In the genomic region with DNA sequence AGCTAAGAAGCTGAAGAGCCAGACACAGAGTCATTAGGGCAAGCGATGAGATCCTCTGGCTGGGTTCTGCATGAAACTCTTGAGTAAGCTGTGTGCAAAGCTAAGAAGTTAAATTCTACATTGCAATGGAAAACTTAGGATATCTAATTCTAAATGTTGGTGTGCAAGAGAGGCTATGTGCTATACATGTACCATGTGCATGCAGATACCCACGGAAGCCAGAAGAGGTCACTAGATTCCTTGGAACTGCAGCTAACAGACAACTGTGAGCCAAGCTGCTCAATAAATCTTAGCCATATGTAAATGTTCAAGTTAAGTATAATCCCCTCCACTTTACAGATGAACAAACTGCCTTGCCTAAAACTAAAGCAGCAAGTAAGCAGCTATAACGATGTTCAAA, we compare ENCODE assay signal across 10 mouse cellular contexts. TPM values are rescaled to one million over a fixed set of nuclear protein-coding genes. Genes with fewer than 3 reads are reported as not detected.
DNase-seq lines count a peak whose midpoint lies in the region; ATAC-seq and TF ChIP-seq lines count a peak whose summit lies in the region.
"Had no signal": no experiment of that assay in that cellular context is flagged by ENCODE, and none has a peak within 500 bp of the region (broad histone marks: within the 10 kb centered on the region; RNA-seq: fewer than 3 reads in every experiment).

No protein-coding gene starts in this region.

- no peak for TF ChIP-seq EP300 in CH12.LX (IDR thresholded peaks at IDR 0.05; ENCODE audit: low read length)
- no peak for TF ChIP-seq EP300 in lung, postnatal 0 days (IDR thresholded peaks at IDR 0.05)

- no peaks in the 10 kb centered on the region for H3K9me3 ChIP-seq in hindbrain, embryonic 14.5 days (ENCODE audit: control insufficient read depth, low read length)
- no peaks in the 10 kb centered on the region for H3K9me3 ChIP-seq in hindbrain, embryonic 12.5 days (replicated peaks)
- H3K9me3 ChIP-seq in CH12.LX (replicated peaks; ENCODE audit: low read length), result no peaks in the 10 kb centered on the region
- no peaks in the 10 kb centered on the region for H3K9me3 ChIP-seq in lung, postnatal 0 days (ENCODE audit: low read length)
- no peaks in the 10 kb centered on the region for H3K9me3 ChIP-seq in forebrain, embryonic 13.5 days (replicated peaks)
- H3K9me3 ChIP-seq: embryonic facial prominence, embryonic 15.5 days; lung, embryonic 15.5 days had no signal

- no peaks in the 10 kb centered on the region for H3K27me3 ChIP-seq in hindbrain, embryonic 14.5 days (ENCODE audit: control insufficient read depth, insufficient read depth, low read length)
- no peaks in the 10 kb centered on the region for H3K27me3 ChIP-seq in hindbrain, embryonic 12.5 days
- H3K27me3 ChIP-seq in CH12.LX (replicated peaks), result no peaks in the 10 kb centered on the region
- no peaks in the 10 kb centered on the region for H3K27me3 ChIP-seq in lung, postnatal 0 days (replicated peaks; ENCODE audit: insufficient read depth, low read length)
- no peaks in the 10 kb centered on the region for H3K27me3 ChIP-seq in forebrain, embryonic 13.5 days
- H3K27me3 ChIP-seq: embryonic facial prominence, embryonic 15.5 days; lung, embryonic 15.5 days had no signal

- no peak for TF ChIP-seq POLR2A in CH12.LX (IDR thresholded peaks at IDR 0.05; ENCODE audit: low read depth, low read length)

- WGBS in hindbrain, embryonic 14.5 days, result 64% methylated on average over 3 of the region's 3 CpGs
- 52% methylated on average over 3 of the region's 3 CpGs for WGBS in hindbrain, embryonic 12.5 days
- 47% methylated on average over 3 of the region's 3 CpGs for WGBS in lung, postnatal 0 days
- 52% methylated on average over 3 of the region's 3 CpGs for WGBS in forebrain, embryonic 13.5 days

- H3K27ac ChIP-seq in hindbrain, embryonic 14.5 days, result no peak overlapping the region
- H3K27ac ChIP-seq in hindbrain, embryonic 12.5 days, result no peak overlapping the region
- H3K27ac ChIP-seq in CH12.LX (ENCODE audit: insufficient read depth, low read depth), result no peak overlapping the region
- H3K27ac ChIP-seq in lung, postnatal 0 days (ENCODE audit: low read length), result no peak overlapping the region
- no peak overlapping the region for H3K27ac ChIP-seq in forebrain, embryonic 13.5 days
- H3K27ac ChIP-seq: embryonic facial prominence, embryonic 15.5 days; lung, embryonic 15.5 days had no signal

- H3K79me2 ChIP-seq in CH12.LX (replicated peaks; ENCODE audit: control insufficient read depth, extremely low read depth, insufficient read depth, poor library complexity, severe bottlenecking), result no peaks in the 10 kb centered on the region

- dilution Hi-C loops in CH12.LX (cut with MboI; ENCODE audit: extremely low pct_ligation_motif_present, extremely low pct_unique_long_range_greater_than_20kb, low sequenced_read_pairs), result no loop called here

- in situ Hi-C loops in CH12.LX (cut with MboI; ENCODE audit: low pct_ligation_motif_present, low pct_unique_long_range_greater_than_20kb, low sequenced_read_pairs), result loop anchor here (5.0 to 10.0 kb wide), 3 partner anchors 88 to 288 kb away; a partner anchor contains a TSS

- peak; percentile 90 for TF ChIP-seq RAD21 in CH12.LX (IDR thresholded peaks at IDR 0.05; ENCODE audit: low read depth, low read length)

- H3K4me1 ChIP-seq in hindbrain, embryonic 14.5 days (replicated peaks; ENCODE audit: control insufficient read depth, insufficient read depth, low read length), result no peaks in the 10 kb centered on the region
- H3K4me1 ChIP-seq in hindbrain, embryonic 12.5 days, result no peaks in the 10 kb centered on the region
- H3K4me1 ChIP-seq in CH12.LX (ENCODE audit: control insufficient read depth in 1 of 2, insufficient read depth in 2 of 2), result no peaks in the 10 kb centered on the region
- H3K4me1 ChIP-seq in lung, postnatal 0 days (ENCODE audit: insufficient read depth, low read depth, low read length), result no peaks in the 10 kb centered on the region
- H3K4me1 ChIP-seq in forebrain, embryonic 13.5 days, result no peaks in the 10 kb centered on the region
- H3K4me1 ChIP-seq: embryonic facial prominence, embryonic 15.5 days; lung, embryonic 15.5 days had no signal

- H3K4me2 ChIP-seq in hindbrain, embryonic 14.5 days (replicated peaks), result no peak overlapping the region
- no peak overlapping the region for H3K4me2 ChIP-seq in hindbrain, embryonic 12.5 days (replicated peaks)
- H3K4me2 ChIP-seq in CH12.LX (ENCODE audit: insufficient read depth, low read depth, poor library complexity, severe bottlenecking), result no peak overlapping the region
- no peak overlapping the region for H3K4me2 ChIP-seq in lung, postnatal 0 days (replicated peaks; ENCODE audit: low read depth, low read length)
- no peak overlapping the region for H3K4me2 ChIP-seq in forebrain, embryonic 13.5 days
- H3K4me2 ChIP-seq: embryonic facial prominence, embryonic 15.5 days; lung, embryonic 15.5 days had no signal

- H3K9ac ChIP-seq in hindbrain, embryonic 14.5 days, result no peak overlapping the region
- no peak overlapping the region for H3K9ac ChIP-seq in hindbrain, embryonic 12.5 days
- H3K9ac ChIP-seq in CH12.LX (ENCODE audit: insufficient read depth, low read depth), result no peak overlapping the region
- no peak overlapping the region for H3K9ac ChIP-seq in lung, postnatal 0 days (replicated peaks; ENCODE audit: low read depth)
- H3K9ac ChIP-seq in forebrain, embryonic 13.5 days, result no peak overlapping the region
- H3K9ac ChIP-seq: embryonic facial prominence, embryonic 15.5 days; lung, embryonic 15.5 days had no signal

- no peak overlapping the region for H3K4me3 ChIP-seq in hindbrain, embryonic 14.5 days (replicated peaks; ENCODE audit: low read length)
- no peak overlapping the region for H3K4me3 ChIP-seq in hindbrain, embryonic 12.5 days
- H3K4me3 ChIP-seq in CH12.LX (replicated peaks in 1 of 3; ENCODE audit: low read depth in 2 of 3, low read length in 2 of 3, poor library complexity in 1 of 3), result no peak overlapping the region
- H3K4me3 ChIP-seq in lung, postnatal 0 days (ENCODE audit: low read depth, low read length), result no peak overlapping the region
- no peak overlapping the region for H3K4me3 ChIP-seq in forebrain, embryonic 13.5 days
- H3K4me3 ChIP-seq: embryonic facial prominence, embryonic 15.5 days; lung, embryonic 15.5 days had no signal

- no peak for ATAC-seq in hindbrain, embryonic 14.5 days (ENCODE audit: low FRiP score)
- ATAC-seq in hindbrain, embryonic 12.5 days (ENCODE audit: low FRiP score), result no peak
- ATAC-seq in granulocyte monocyte progenitor cell, adult 5-6 weeks (replicated peaks; ENCODE audit: poor library complexity, severe bottlenecking), result peak; percentile 55; the same call in 1 of the 2 replicates
- ATAC-seq in lung, postnatal 0 days, result peak; percentile 50
- ATAC-seq in forebrain, embryonic 13.5 days, result no peak

- TF ChIP-seq CTCF in CH12.LX (conservative IDR thresholded peaks at IDR 0.05 in 1 of 2, IDR thresholded peaks at IDR 0.05 in 1 of 2; ENCODE audit: low read depth in 2 of 2, low read length in 2 of 2), result peak; percentile 80 to 87
- peak; percentile 81 for TF ChIP-seq CTCF in lung, postnatal 0 days (IDR thresholded peaks at IDR 0.05)

- peak; percentile 59 for DNase-seq in hindbrain, embryonic 14.5 days (ENCODE audit: low spot score)
- DNase-seq in CH12.LX (ENCODE audit: extremely low read depth), result peak; percentile 54
- peak; percentile 67 for DNase-seq in ZHBTc4 (ENCODE audit: low read depth, low spot score)
- peak; percentile 76 for DNase-seq in lung, postnatal 0 days (ENCODE audit: low spot score)
- no peak for DNase-seq in testis, postnatal 10 days (ENCODE audit: low spot score)

- H3K36me3 ChIP-seq in hindbrain, embryonic 14.5 days (replicated peaks; ENCODE audit: control insufficient read depth, insufficient read depth), result peaks cover 10% of the 10 kb centered on the region
- no peaks in the 10 kb centered on the region for H3K36me3 ChIP-seq in hindbrain, embryonic 12.5 days
- H3K36me3 ChIP-seq in CH12.LX (replicated peaks in 1 of 2; ENCODE audit: control insufficient read depth in 1 of 2, insufficient read depth in 1 of 2, low read length in 1 of 2), result no peaks in the 10 kb centered on the region
- H3K36me3 ChIP-seq in lung, postnatal 0 days (ENCODE audit: insufficient read depth, low read length), result no peaks in the 10 kb centered on the region
- H3K36me3 ChIP-seq in forebrain, embryonic 13.5 days (ENCODE audit: poor library complexity, severe bottlenecking), result no peaks in the 10 kb centered on the region
- H3K36me3 ChIP-seq: embryonic facial prominence, embryonic 15.5 days had no signal

TF ChIP-seq in CH12.LX, 34 proteins besides CTCF, POLR2A, EP300 and RAD21 (continues in another document):
- TF ChIP-seq JUND (conservative IDR thresholded peaks at IDR 0.05; ENCODE audit: low read depth, low read length) (no peak), MXI1 (IDR thresholded peaks at IDR 0.05; ENCODE audit: low read depth, low read length) (no peak), IRF4 (IDR thresholded peaks at IDR 0.05; ENCODE audit: low read depth, low read length) (no peak), ZNF384 (IDR thresholded peaks at IDR 0.05; ENCODE audit: low read depth, low read length) (no peak), SMC3 (IDR thresholded peaks at IDR 0.05; ENCODE audit: low read depth, low read length) (peak; percentile 69), BHLHE40 (IDR thresholded peaks at IDR 0.05; ENCODE audit: low read depth, low read length) (no peak), NELFE (IDR thresholded peaks at IDR 0.05; ENCODE audit: low read depth, low read length) (no peak; the same call in 1 of the 2 replicates), ELF1 (IDR thresholded peaks at IDR 0.05; ENCODE audit: low read depth, low read length) (no peak), JUN (IDR thresholded peaks at IDR 0.05; ENCODE audit: insufficient read depth, low read depth, low read length) (no peak), MAZ (IDR thresholded peaks at IDR 0.05; ENCODE audit: low read depth, low read length) (no peak), HCFC1 (IDR thresholded peaks at IDR 0.05; ENCODE audit: low read depth, low read length) (no peak), MEF2A (IDR thresholded peaks at IDR 0.05; ENCODE audit: borderline replicate concordance, low read depth, low read length) (no peak), RCOR1 (conservative IDR thresholded peaks at IDR 0.05; ENCODE audit: low read depth, low read length) (no peak), NRF1 (IDR thresholded peaks at IDR 0.05; ENCODE audit: low read depth, low read length) (no peak)

RNA-seq across cellular contexts. Expression of a gene that starts 22.5 kb away (rescaled TPM):
- 2.0 TPM in 2 replicates for polyA plus RNA-seq in hindbrain, embryonic 14.5 days (2014; fragmentation: Nextera tagmentation; extraction: Ambion mirVana)
- polyA plus RNA-seq in hindbrain, embryonic 12.5 days (2016; fragmentation: Nextera tagmentation; extraction: Ambion mirVana), result 1.6 and 2.4 TPM in 2 replicates
- total RNA-seq in CH12.LX (2012; rRNA removed), result 0.13 and 0.17 TPM in 2 replicates
- total RNA-seq in CH12.LX (2014; rRNA removed), result not detected in 2 replicates
- polyA plus RNA-seq in CH12.LX (2012; ENCODE audit: insufficient read length, low read depth), result not detected in 2 replicates
- total RNA-seq in granulocyte monocyte progenitor cell, adult 5-6 weeks (2014; fragmentation: Nextera tagmentation), result not detected in 2 replicates
- total RNA-seq in granulocyte monocyte progenitor cell, adult 5-6 weeks (2017), result not detected in 2 replicates
- polyA plus RNA-seq in lung, postnatal 0 days (2015; fragmentation: Nextera tagmentation; extraction: Ambion mirVana), result 1.5 and 1.6 TPM in 2 replicates
- polyA plus RNA-seq in forebrain, embryonic 13.5 days (2015; fragmentation: Nextera tagmentation; extraction: Ambion mirVana), result 1.6 and 2.2 TPM in 2 replicates

Comparison
In these comparisons a context has a peak if more than half of its experiments do, and no peak if none do; other contexts are left out.
1. ATAC-seq: peak in granulocyte monocyte progenitor cell, adult 5-6 weeks (single experiment) and lung, postnatal 0 days (single experiment); none in hindbrain, embryonic 14.5 days (single experiment), hindbrain, embryonic 12.5 days (single experiment) and forebrain, embryonic 13.5 days (single experiment).